Mouse (Mus musculus) WW6 (cell line): Measurements from ENCODE around the gene Trem1.
A peak's percentile ranks its signal among the peaks of the same experiment; 100 is the strongest.

Source experiments
- DNase-seq: peaks from one replicate; pipeline ENCODE4 v3.0.0-alpha.2; 2013; ENCODE audit warnings: low read depth, low spot score

Trem1 gene

GRCm38 (mm10) chr17:48268276-48268675 is 35.7 kb downstream of the Trem1 start:
- no peak for DNase-seq

- no peak for DNase-seq
These were observed 37.3 kb downstream of the Trem1 start for GRCm38 (mm10) chr17:48269833-48270232.

GRCm38 (mm10) chr17:48272158-48272557 is 39.6 kb downstream of the Trem1 start:
- DNase-seq: no peak

DNA sequence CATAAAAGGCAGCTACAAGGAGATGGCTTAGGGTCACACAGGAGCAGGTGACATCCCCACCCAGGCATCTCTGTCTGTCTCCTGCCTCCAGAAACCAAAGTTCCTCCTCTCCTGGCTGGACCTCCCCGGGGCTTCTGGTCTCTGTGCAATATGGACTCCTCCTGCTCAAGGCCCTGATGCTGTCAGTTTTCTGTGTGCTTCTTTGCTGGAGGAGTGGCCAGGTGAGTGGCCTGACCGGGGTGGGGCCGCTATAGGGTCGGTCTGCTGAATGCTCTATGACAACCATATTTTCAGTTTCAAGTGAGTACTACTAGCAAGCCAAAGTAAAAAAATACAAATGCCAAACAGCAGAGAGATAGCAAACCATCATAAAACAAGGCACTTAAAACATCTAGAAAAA is 40.0 kb downstream of the Trem1 start:
- DNase-seq: no peak

DNA sequence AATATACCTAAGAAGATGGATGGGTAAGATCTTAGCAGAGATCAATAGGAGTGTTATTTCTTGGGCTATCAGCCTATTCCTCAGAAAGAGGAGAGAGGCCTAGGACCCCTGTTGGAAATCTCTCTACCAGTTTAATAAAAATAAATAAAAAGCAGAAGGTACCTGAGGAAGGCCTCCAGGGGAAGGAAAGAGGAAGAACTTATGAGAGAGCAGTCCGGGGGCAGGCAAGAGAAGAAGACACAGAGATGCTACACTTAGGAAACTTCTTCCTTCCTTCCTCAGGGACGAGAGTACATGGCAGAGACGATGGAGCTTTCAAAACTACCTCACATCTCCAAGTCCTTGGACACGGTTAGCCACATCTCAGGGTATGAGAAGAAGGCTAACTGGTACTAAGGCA is 41.5 kb downstream of the Trem1 start:
- DNase-seq: no peak

- DNase-seq: peak; percentile 40
These were observed 42.3 kb downstream of the Trem1 start for GRCm38 (mm10) chr17:48274885-48275284.

DNA sequence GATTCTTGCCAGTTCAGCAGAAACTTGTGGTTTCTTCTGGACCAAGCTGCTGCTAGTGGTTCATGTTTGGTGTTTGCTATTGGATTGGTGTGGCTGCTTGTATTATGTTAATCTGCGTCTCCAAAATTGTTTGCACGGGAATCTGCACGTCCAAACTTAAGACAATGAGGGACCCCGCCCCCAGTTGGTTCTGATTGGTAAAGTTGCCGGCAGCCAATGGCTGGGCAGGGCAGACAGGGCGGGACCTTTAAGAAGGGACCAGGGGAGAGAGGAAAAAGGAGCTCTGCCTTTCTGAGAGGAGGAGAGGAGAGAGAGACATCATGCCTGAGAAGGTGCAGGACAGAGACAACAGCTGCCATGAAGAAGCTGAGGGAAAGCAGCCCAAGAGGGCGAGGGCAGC is 43.2 kb downstream of the Trem1 start:
- no peak for DNase-seq

DNA sequence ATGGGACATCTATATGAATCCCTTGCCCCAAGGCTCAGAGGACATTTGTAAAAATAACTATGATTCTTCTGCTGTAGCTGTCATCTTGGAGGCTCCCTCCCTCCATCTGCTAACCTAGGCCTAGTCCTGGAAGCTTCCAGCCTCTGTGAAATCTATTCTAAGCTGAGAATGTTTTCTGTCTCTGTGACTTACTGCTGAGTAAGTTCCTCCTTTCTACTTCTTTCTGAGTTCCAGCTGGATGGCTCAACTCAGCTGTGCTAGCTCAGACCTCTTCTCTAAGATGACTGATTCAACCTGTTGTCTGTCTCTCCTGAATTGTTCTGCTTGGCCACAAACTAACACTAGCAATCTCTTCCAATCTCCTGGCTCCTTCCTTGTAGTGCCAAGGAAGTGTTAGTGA is 45.8 kb downstream of the Trem1 start:
- DNase-seq: no peak

GRCm38 (mm10) chr17:48279002-48279401 is 46.4 kb downstream of the Trem1 start:
- DNase-seq: no peak

- no peak for DNase-seq
These were observed 48.6 kb downstream of the Trem1 start for GRCm38 (mm10) chr17:48280943-48281738.

DNA sequence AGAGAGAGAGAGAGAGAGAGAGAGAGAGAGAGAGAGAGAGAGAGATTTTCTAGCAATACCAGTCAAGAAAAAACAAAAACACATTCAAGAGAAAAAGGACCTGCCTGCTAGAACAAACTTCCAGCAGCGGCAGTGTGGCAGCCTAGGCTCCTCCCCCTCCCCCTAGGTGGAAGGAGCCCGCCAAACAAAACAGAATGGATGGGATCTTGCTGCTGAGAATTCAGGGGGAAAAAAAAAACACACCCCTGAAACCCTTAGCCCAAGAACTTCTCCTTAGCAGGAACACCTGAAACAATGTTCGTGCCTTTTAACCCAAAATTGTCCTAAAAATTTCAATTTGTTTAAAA is 49.1 kb downstream of the Trem1 start:
- no peak for DNase-seq

DNA sequence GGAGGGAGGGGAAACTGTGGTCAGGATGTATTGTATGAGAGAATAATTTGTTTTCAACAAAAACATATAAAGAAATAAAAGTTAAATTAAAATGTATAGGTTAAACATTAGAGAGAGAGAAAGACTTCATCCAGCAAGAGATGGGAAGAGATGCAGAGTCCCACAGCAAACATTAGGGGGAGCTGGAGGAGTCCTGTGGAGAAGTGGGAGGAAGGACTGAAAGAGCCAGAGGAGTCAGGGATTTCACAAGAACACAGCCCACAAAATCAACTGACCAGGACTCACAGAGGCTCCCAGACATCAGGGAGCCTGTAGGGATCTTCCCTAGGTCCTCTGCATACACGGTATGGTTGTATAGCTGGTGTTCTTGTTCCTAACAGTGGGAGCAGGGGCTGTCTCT is 54.2 kb downstream of the Trem1 start:
- no peak for DNase-seq

DNA sequence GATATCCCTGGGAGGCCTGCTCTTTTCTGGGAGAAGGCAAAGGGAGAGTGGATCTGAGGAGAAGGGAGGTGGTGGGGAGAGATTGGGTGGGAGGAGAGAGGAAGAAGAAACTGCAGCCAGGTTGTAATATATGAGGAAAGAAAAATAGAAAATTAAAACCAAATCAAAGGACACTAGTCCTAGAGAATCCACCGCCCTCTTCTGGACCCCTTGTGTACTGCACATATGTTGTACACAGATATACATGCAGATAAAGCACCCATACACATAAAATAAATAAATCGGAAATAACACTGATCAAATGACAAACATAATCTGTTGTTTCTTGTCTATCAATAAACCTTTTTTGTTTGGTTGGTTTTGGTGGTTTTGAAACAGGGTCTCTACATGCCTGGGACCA is 54.7 kb downstream of the Trem1 start:
- no peak for DNase-seq

GRCm38 (mm10) chr17:48293500-48294194 is 61.1 kb downstream of the Trem1 start:
- DNase-seq: no peak
